Mouse (Mus musculus) cortical plate, adult 2 months (tissue): ENCODE results near the gene Arl16.

Source experiments
- CTCF ChIP-seq: fragments of 200-500 bp; IDR thresholded peaks from 2 replicates; pipeline ENCODE4 v1.5.1; 2011; ENCODE audit warnings: mild to moderate bottlenecking, control low read depth, low read length; ENCODE audit not compliant: insufficient read depth; ENCODE audit errors: extremely low read depth
- POLR2A ChIP-seq: fragments of 200-500 bp; IDR thresholded peaks from 2 replicates; pipeline ENCODE4 v1.6.1; 2011; ENCODE audit warnings: mild to moderate bottlenecking, low read length, control low read depth; ENCODE audit not compliant: insufficient read depth; ENCODE audit errors: extremely low read depth

DNA sequence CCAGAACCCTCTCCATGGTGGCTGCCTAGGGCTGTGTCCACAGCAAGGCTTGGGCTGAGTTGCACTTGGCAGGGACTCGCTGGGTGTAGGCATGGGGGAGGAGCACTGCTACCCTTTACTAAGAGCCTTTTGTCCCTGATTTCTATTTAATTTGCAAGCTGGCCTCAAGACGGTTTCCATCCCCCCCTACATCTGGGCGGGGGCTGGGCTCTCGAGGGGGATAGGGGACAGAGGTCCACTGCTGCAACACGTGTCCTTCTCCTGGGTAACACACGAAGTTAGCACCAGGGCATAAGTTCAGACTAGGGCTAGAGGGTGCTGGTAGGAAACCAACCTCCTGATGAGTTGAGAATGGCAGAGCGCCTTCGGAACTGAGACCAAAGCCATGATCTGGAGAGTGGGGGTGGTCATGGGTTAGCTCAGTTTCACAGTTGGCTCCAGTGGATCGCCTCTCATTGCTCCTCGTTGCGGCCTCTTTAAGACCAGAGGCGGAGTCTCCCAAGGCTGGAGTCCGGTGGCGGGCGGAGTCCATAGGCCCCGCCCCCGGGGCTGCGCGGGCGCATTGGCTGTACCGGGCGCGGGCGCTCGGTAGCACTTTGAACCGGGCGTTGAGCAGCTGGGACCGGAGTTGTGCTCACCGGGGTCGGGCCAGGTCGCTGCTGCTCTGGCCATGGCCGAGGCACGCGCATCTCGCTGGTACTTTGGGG lies 24.1 kb upstream of the Arl16 start, which contains the start of gene Slc25a10:
- TF ChIP-seq CTCF (no peak), POLR2A (peak; percentile 40; the same call in 1 of the 2 replicates)
